Mouse (Mus musculus) thymus, adult 18-20 months (tissue): ENCODE measurements around the gene Ubap2.

ENCODE experiments used
- DNase-seq, 2 experiments: peaks; one replicate each; pipeline ENCODE4 v3.0.0; 2022; ENCODE audit warnings: mixed read lengths in 2 of 2

Ubap2 gene

GRCm38 (mm10) chr4:41259019-41259418 lies 15.9 kb downstream of the Ubap2 start:
- DNase-seq = no peak

GRCm38 (mm10) chr4:41257752-41258151 lies 17.2 kb downstream of the Ubap2 start:
- DNase-seq = no peak

GRCm38 (mm10) chr4:41255564-41256210 lies 19.3 kb downstream of the Ubap2 start:
- DNase-seq = no peak

GRCm38 (mm10) chr4:41253756-41254155 lies 21.2 kb downstream of the Ubap2 start:
- DNase-seq = no peak

DNA sequence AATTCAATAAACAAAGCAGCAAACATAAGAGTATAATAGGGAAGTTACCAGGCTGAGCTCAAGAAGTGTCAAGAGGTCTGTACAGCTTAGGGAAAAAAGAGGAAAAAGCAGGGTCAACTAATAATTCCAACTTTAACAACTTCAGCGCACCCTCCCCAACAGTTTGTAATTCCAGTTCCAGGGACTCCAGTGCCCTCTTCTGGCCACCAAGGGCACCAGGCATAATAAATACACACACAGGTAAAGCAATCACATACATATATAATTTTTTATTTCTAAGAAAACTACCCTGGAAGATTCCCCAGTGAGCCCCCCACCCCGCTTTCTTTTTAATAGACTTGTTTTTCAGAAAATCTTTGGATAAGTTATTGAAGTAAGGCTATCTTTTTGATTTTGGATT lies 29.5 kb downstream of the Ubap2 start:
- DNase-seq = no peak

DNA sequence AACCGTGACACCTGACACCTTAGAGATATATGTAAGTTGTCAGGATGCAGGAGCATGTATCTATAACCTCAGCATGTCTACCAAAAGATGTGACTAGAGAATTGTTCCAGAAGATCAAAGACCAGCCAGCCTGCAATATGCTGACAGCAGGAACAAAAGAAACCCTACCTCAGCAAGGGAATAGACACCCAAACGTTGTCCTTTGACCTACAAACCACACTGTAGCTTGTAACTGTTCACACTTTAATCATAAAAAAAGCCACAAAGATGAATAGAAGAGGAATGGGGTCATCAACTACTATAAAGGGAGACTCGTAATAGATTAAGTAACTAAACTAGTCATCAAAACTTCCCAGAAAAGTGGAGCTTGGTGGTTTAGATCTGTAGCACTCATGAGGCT lies 34.0 kb downstream of the Ubap2 start:
- DNase-seq = no peak

- no peak for DNase-seq
These were observed 39.3 kb downstream of the Ubap2 start for GRCm38 (mm10) chr4:41235621-41236020.

DNA sequence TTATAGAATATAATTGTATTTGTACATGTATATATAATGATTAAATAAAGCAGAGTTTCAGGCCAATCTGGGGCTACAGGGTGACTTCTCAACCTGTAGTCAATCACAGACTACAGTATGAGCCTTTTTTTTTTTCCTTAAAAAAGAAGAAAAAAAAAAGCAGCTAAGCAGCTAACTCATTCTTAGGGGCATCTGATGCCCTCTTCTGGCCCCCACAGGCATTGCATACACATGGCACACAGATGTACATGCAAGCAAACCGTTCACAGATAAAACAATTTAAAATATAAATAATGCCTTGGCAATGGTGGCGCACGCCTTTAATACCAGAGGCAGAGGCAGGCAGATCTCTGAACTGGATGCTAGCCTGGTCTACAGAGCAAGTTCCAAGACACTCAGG lies 48.6 kb downstream of the Ubap2 start:
- peak; percentile 3 to 12 for DNase-seq

DNA sequence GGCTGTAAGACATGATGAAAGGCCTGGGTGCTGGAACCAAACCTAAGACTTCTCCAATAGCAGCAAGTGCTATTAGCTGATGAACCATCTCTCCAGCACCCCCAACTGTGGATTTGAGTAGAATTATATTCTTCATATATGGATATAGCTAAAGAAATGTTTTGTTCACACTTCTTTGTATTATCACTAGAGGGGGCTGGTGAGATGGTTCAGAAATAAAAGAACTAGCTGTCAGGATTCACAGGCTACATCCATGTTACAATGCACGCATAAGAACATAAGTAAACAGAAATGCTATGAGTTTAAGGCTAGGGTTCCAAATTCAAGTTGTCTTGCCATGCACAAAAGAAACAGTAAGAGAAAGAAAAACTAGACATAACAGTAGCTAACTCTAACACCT lies 49.5 kb downstream of the Ubap2 start:
- DNase-seq = no peak

DNA sequence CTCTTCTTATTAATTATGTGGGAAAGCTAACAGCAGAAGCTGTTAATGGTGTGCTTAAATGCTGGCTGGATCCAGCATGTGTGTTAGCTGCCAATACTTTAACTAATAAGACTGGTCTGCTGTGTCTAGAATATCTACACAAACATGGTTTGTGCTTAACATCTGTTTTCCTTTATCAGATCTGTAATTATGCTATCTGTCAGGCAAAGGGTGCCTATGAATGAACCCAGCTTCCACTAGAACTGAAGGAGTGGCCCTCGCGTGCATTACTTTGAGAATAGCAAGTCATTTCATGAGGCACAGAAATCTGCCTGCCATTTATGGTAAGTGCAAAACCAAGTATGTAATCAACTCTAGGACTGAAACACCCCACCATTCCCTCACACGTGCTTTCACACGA lies 66.9 kb downstream of the Ubap2 start:
- DNase-seq = no peak

DNA sequence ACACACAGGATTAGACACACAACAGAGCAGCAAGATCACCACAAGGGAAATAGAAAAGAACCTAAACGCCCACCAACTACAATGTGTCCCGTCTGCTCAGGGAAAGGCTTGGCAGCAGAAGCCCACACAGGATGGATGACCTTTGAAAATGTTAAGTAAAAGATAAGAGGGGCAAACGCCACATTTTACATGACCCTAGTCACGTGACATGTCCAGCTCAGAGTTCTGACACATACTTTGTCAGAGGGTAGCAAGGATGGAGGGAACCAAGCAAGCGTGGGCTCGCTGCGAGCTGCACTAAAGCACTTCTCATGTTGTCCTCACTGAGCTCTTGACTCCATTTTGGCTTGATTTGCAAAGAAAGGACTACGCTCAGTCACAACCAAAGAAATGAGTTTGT lies 69.2 kb downstream of the Ubap2 start:
- DNase-seq = no peak

DNA sequence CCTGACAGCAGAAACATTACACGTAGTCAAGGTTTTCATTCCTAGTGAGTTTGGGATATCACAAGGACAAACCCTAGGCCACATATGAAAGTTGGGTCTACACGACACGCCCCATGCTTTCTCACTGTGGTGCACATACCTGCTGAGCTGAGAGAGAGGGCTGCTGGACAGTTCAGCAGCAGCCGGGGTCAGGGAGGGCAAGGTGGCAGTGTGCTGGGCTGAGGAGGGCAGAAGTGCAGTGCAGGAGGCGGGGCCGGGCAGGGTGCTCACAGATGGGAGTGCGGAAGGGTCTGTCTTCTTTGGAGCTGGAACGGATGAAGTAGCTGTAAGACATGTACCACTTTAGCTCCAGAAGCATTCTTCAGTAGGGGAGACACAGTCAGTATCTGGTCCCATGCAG lies 72.8 kb downstream of the Ubap2 start:
- DNase-seq = no peak

DNA sequence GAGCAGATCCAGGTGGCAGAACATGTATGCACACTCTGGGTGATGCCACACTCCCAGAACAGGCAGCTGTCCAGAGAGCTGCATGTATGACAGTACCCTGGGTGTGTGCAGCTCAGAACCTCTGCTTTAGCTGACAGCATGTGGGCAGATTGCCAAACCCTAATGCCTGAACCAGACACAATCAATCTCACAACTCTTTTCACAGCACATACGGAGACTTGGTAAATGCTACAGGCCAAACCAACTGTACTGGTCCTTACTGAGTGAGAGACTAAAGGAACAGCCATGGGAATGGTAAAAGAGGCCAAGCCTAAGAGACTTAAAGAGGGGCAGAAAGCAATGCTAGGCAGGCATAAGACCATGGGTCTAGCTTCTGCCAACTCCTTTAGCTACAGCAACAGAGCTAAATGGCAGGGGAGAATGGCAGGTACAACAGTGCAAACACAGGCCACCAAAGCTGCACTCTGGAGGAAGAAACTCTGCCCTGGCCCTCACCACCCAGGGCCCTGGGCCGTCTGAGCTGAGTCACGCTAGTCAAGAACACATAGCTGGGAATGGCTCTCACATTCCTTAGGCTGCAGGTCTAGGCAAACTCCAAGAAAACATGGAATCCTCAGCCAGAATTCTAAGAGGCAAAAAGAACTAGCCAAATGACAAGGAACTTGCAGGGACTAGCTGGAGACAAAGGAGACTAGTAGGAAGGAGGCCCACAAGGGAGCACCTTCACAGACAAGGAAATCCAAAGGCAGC lies 77.9 kb downstream of the Ubap2 start:
- no peak for DNase-seq

- DNase-seq = no peak
These were observed 79.6 kb downstream of the Ubap2 start for GRCm38 (mm10) chr4:41195328-41195727.

DNA sequence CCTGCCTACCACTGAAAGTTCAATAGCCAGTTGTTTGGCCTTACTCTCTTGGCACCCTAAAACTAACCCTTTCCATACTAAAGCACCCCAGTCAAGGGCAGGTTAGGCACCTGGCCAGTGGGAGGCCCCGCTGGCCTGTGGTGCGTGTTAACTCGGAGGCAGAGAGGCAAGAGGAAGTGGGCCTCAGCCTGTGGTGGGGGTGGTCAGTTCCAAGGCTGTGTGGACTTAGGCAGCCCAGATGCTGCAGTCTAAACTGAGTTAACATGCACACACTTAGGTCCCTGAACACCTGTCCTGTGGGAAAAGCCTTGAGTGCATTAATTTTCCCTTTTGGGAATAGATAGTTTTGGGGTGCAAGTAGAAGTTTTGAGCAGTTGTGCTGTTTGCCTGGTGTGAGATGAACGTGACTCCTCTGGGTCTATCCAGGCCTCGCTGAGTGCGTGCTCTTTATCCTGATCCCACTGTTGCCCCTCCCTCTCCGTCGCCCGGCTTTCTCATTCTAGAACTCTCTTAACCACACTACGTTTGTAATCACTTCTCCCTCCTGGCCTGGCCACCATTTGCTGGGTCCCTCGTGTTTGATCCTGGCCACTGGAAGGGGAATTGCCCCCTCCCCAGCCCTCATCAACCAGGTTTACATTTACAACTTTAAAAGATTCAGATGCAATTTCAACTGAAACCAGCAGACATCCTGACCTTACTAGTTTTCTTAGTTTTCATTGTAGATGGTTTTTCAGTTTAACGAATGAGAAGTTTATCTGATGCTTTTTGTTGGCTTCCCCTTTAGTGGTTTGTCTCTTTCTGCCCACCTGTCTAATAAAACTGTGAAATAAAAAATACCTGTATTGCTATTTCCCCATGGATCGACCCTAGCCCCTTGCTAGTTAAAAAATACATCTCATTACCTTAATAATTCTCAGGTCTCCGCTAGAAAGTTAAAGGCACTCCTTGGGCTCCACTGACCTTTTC lies 82.1 kb downstream of the Ubap2 start:
- DNase-seq = no peak

- no peak for DNase-seq
These were observed 85.1 kb downstream of the Ubap2 start for GRCm38 (mm10) chr4:41189809-41190208.

DNA sequence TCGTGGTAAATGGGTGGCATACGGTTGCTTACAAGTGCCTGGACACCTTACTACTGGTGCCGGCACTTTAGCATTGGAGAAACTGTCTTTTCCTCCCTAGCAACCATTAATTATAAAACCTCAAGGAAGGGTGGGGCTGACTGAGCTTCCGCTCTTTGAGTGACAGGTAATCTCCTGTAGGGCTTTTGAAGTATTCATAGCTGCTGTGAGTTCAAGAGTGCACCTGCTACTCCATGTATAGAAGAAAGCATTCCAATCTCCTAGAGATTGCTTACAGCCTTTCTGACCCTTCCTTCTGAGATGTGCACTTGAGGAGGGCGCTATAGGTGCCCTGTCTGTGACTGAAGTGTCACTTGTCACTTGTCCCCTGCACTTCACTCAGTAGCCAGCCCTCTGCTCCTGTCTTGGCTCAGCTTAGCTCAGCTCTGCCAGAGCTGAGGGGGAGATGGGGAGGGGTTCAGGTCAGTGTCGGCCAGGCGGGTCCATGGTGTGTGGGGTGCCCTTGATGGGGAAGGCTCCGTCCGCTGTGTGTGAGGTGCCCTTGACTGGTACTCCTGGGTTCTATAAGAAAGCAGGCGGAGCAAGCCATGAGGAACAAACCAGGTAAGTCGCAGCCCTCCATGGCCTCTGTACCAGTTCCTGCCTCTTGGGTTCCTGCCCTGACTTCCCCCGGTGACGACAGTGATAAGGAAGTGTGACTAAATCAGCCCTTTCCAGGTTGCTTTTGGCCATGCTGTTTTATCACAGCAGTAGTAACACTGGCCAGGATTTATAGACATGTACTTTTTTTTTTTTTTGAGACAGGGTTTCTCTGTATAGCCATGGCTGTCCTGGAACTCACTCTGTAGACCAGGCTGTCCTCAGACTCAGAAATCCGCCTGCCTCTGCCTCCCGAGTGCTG lies 94.9 kb downstream of the Ubap2 start:
- no peak for DNase-seq

DNA sequence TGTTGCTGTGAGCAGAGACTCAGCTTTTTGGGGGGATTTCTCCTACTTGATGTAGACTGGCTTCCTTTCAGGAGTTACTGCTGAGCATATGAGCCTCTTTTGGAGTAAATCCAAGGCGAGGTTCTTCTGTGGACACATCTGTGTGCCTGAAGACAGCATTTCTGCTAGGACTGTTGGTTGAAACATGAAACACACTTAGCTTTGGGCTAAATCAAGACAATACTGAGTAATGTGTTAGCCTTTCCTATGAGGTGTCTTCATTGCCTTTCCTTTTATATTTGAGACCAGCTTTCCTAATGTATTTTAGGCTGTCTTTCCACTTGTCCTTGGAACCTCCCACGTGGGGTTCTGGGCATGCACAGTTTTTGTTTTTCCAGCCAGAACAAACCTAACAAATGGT lies 100.3 kb downstream of the Ubap2 start:
- no peak for DNase-seq

DNA sequence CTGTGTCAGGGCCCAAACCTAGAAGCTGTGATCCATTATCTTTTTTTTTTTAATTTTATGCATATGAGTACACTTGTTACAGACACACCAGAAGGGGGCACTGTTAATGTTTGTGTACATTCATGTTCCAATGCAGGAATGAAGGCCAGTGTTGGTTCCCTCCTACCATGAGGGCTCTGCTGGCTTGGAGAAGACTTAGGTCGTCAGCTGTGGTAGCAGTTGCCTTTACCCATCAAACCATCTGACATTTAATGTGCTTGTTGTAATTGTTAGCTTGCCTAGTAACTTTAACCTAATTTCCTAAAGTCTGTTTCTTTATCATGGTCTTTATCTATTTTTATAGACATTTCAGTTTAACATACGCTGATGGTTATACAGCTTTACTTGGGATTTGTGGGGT lies 104.0 kb downstream of the Ubap2 start:
- DNase-seq = no peak

- DNase-seq = peak in 1 of 2 experiments; percentile 16
These were observed 109.1 kb downstream of the Ubap2 start for GRCm38 (mm10) chr4:41165693-41166475.

- DNase-seq = no peak
These were observed 110.0 kb downstream of the Ubap2 start for GRCm38 (mm10) chr4:41164974-41165373.

DNA sequence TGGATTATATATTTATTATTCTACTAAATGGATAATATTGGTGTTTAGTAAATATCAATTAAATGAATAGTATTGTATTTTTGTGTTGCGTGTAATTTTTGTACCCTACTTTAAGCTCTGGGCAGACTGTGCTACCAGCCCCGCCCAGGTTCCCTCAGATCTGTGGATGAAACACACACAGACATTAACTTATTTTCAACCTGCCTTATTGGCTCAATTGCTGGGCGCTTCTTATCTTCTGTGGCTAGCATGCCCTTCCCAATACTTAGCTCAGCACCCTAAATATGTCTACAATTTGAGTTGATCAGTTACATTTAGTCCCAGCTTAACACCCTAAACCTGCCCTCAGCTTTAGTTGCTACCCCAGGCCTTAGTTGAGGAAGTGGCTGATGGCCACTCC lies 113.7 kb downstream of the Ubap2 start:
- no peak for DNase-seq
